Mouse (Mus musculus) heart, adult 2 months (tissue): ENCODE data around the gene Tpo. TPM values are rescaled to one million over a fixed set of nuclear protein-coding genes. Genes with fewer than 3 reads are reported as not detected.
A peak's percentile ranks its signal among the peaks of the same experiment; 100 is the strongest.

Source experiments
- DNase-seq, 2 experiments: peaks; one replicate each; pipeline ENCODE4 v3.0.0; 2021
- H3K27ac ChIP-seq: fragments of 200-600 bp; 2 replicates; pipeline ENCODE4 v1.8.1; 2022
- H3K27me3 ChIP-seq: fragments of 200-500 bp; 2 replicates; pipeline ENCODE4 v1.6.1; 2012; ENCODE audit warnings: mild to moderate bottlenecking, low read length, inconsistent platforms, mixed read lengths; ENCODE audit not compliant: control insufficient read depth, insufficient read depth
- H3K36me3 ChIP-seq: fragments of 200-500 bp; 2 replicates; pipeline ENCODE4 v1.6.1; 2012; ENCODE audit warnings: low read length, inconsistent platforms; ENCODE audit not compliant: control insufficient read depth, insufficient read depth
- H3K4me1 ChIP-seq: fragments of 200-500 bp; 2 replicates; pipeline ENCODE4 v1.6.1; 2011; ENCODE audit warnings: low read length; ENCODE audit not compliant: control insufficient read depth, insufficient read depth
- H3K4me3 ChIP-seq: fragments of 200-600 bp; 2 replicates; pipeline ENCODE4 v1.8.1; 2022
- H3K79me2 ChIP-seq: fragments of 200-500 bp; replicated peaks from 2 replicates; pipeline ENCODE4 v1.6.1; 2012; ENCODE audit warnings: mild to moderate bottlenecking, inconsistent platforms, low read length, moderate library complexity, mixed read lengths; ENCODE audit not compliant: control insufficient read depth, insufficient read depth
- H3K9ac ChIP-seq: fragments of 200-500 bp; 2 replicates; pipeline ENCODE4 v1.6.1; 2012; ENCODE audit warnings: low read depth, mild to moderate bottlenecking, control low read depth, inconsistent platforms, low read length, mixed read lengths
- CTCF ChIP-seq: fragments of 200-600 bp; IDR thresholded peaks from 2 replicates; pipeline ENCODE4 v1.8.1; 2022; ENCODE audit warnings: antibody characterized with exemption, mild to moderate bottlenecking, moderate library complexity
- EP300 ChIP-seq: fragments of 200-500 bp; IDR thresholded peaks from 2 replicates; pipeline ENCODE4 v1.6.1; 2011; ENCODE audit warnings: low read depth, low read length, control low read depth; ENCODE audit not compliant: insufficient read depth
- POLR2A ChIP-seq: fragments of 200-500 bp; IDR thresholded peaks from 2 replicates; pipeline ENCODE4 v1.6.1; 2011; ENCODE audit warnings: mild to moderate bottlenecking, low read depth, low read length, control low read depth; ENCODE audit not compliant: insufficient read depth
- WGBS: fragments of 180-500 bp; shearing (Covaris S2); methylation state at CpG from one replicate; pipeline ENCODE4 v1.1.7; 2018; 5-methylcytosine and 5-hydroxymethylcytosine counted together
- intact Hi-C: fragments of 180-260 bp; cut with DNase I; formaldehyde crosslinking; loops from one replicate; pipeline ENCODE4 v1.15.1; 2025
- polyA plus RNA-seq: library from polyadenylated mRNA; depleted of rRNA; stranded (reverse); fragments of >200 nt; gene quantifications from 2 replicates; pipeline ENCODE4 v1.2.3, GENCODE M21; 2012
- total RNA-seq, 2 experiments: library from RNA; stranded (reverse); gene quantifications; 2 replicates each; pipeline ENCODE4 v1.2.3; 2021

Gene Tpo
- total and polyA plus RNA-seq, 3 experiments = not detected

- Histone ChIP-seq H3K36me3 (no peaks in the 10 kb centered on the region), H3K27me3 (0 out of 2 replicates have a peak, but pooled peaks cover 1% of the 10 kb centered on the region), H3K4me3 (no peak overlapping the region), H3K4me1 (no peaks in the 10 kb centered on the region), H3K79me2 (no peaks in the 10 kb centered on the region), H3K27ac (no peak overlapping the region), H3K9ac (no peak overlapping the region)
- intact Hi-C loops = loop anchor here (1.0 to 10.0 kb wide), 4 partner anchors 77 to 528 kb away; no protein-coding TSS in a partner anchor
- no peak for DNase-seq
- no peak for TF ChIP-seq CTCF
- 59% methylated on average over 9 of the region's 9 CpGs for WGBS
These were observed 82.6 kb downstream of the Tpo start for GRCm38 (mm10) chr12:30049818-30050217.

GRCm38 (mm10) chr12:30048848-30049247 lies 83.6 kb downstream of the Tpo start:
- H3K4me3 ChIP-seq = no peak overlapping the region
- TF ChIP-seq EP300 = no peak
- WGBS = 87% methylated on average over 5 of the region's 6 CpGs
- intact Hi-C loops = no loop called here
- H3K79me2 ChIP-seq = no peaks in the 10 kb centered on the region
- H3K36me3 ChIP-seq = no peaks in the 10 kb centered on the region
- H3K4me1 ChIP-seq = no peaks in the 10 kb centered on the region
- H3K9ac ChIP-seq = no peak overlapping the region
- no peak for DNase-seq
- no peak overlapping the region for H3K27ac ChIP-seq
- 0 out of 2 replicates have a peak, but pooled peaks cover 1% of the 10 kb centered on the region for H3K27me3 ChIP-seq

- Histone ChIP-seq H3K27ac (no peak overlapping the region), H3K79me2 (no peaks in the 10 kb centered on the region), H3K9ac (no peak overlapping the region), H3K4me1 (peaks cover 8% of the 10 kb centered on the region; the same call in 1 of the 2 replicates), H3K36me3 (no peaks in the 10 kb centered on the region), H3K4me3 (no peak overlapping the region), H3K27me3 (no peaks in the 10 kb centered on the region)
- no peak for TF ChIP-seq POLR2A
- TF ChIP-seq CTCF = peak; percentile 71
- TF ChIP-seq EP300 = no peak
- 29% methylated on average over 4 of the region's 4 CpGs for WGBS
- intact Hi-C loops = loop anchor here (1.0 to 5.0 kb wide), 2 partner anchors 113 to 133 kb away; no protein-coding TSS in a partner anchor
- DNase-seq = peak; percentile 52 to 55
These were observed 92.3 kb downstream of the Tpo start for GRCm38 (mm10) chr12:30040150-30040549.

- Histone ChIP-seq H3K27me3 (no peaks in the 10 kb centered on the region), H3K27ac (no peak overlapping the region), H3K36me3 (no peaks in the 10 kb centered on the region), H3K4me1 (peaks cover 8% of the 10 kb centered on the region; the same call in 1 of the 2 replicates), H3K4me3 (no peak overlapping the region), H3K79me2 (no peaks in the 10 kb centered on the region), H3K9ac (no peak overlapping the region)
- peak; percentile 38 to 52 for DNase-seq
- intact Hi-C loops = no loop called here
- TF ChIP-seq CTCF (peak; percentile 90), POLR2A (no peak), EP300 (no peak)
- WGBS = 37% methylated on average over 4 of the region's 4 CpGs
These were observed 92.9 kb downstream of the Tpo start for GRCm38 (mm10) chr12:30039565-30039964.

- WGBS = 69% methylated on average over 4 of the region's 4 CpGs
- Histone ChIP-seq H3K4me1 (peaks cover 8% of the 10 kb centered on the region; the same call in 1 of the 2 replicates), H3K36me3 (no peaks in the 10 kb centered on the region), H3K79me2 (no peaks in the 10 kb centered on the region), H3K27ac (no peak overlapping the region; the same call in 1 of the 2 replicates), H3K9ac (no peak overlapping the region), H3K27me3 (no peaks in the 10 kb centered on the region), H3K4me3 (no peak overlapping the region)
- no peak for TF ChIP-seq POLR2A
- TF ChIP-seq CTCF = no peak
- TF ChIP-seq EP300 = no peak
- intact Hi-C loops = no loop called here
- DNase-seq = peak; percentile 24
These were observed 95.8 kb downstream of the Tpo start for GRCm38 (mm10) chr12:30036569-30037055.

GRCm38 (mm10) chr12:30035841-30036568 lies 96.4 kb downstream of the Tpo start:
- DNase-seq = peak; percentile 32 to 48
- no peaks in the 10 kb centered on the region for H3K36me3 ChIP-seq
- H3K4me1 ChIP-seq = peaks cover 8% of the 10 kb centered on the region; the same call in 1 of the 2 replicates
- H3K79me2 ChIP-seq = no peaks in the 10 kb centered on the region
- no peak overlapping the region for H3K4me3 ChIP-seq
- H3K27ac ChIP-seq = no peak overlapping the region; the same call in 1 of the 2 replicates
- TF ChIP-seq EP300 (no peak), POLR2A (no peak), CTCF (no peak)
- no peak overlapping the region for H3K9ac ChIP-seq
- H3K27me3 ChIP-seq = no peaks in the 10 kb centered on the region
- intact Hi-C loops = no loop called here
